Mouse (Mus musculus) urinary bladder, postnatal 14 days (tissue): ENCODE measurements around the gene Tmem190.

Experiments
- DNase-seq: peaks from one replicate; pipeline ENCODE4 v3.0.0; 2021; ENCODE audit warnings: low spot score

Gene Tmem190

DNA sequence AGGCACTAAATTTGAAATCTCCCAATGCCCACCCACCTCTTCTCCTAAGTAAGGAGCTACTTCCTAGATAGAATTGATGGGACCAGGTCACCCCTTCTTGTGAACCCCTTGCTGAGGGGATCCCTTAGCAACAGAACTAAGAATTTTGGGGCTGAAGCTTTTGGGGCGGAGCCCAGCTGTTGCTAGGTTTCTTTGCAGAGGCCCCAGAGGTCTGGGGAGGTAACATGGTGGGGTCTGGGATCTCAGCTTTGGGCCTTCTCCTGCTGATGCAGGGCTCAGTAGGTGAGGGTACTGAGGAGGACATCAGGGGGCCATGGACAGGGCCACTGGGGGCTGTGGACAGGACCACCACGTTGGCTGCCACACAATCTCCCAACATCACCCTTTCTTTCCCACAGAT is at the start of gene Tmem190, which contains the start of gene Il11:
Gene Tmem190, plus strand, starts transcription at position 179 of the 400 bp plus-strand sequence.
Gene Il11, minus strand, starts transcription at position 101 of the 400 bp plus-strand sequence.
- no peak for DNase-seq

DNA sequence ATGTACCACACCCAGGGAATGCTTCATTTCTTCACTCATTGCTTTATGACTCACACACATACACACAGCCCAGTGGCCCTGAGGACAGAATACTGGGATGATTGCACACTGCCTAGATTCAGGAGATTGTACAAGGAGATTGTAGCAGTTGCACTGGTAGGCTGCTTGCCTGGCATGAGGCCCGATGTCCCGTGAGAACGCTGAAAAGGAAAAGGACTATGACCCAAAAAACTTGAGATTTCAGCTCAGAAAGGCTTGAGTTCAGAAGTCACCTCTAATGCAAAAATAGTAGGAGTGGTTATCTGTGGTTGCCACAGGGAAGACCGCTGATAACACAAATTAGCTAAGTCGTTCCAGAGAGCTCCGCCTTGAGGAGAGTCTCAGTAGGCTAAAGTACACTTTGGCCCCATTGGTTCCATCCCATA is 49.8 kb upstream of the Tmem190 start:
- no peak for DNase-seq

DNA sequence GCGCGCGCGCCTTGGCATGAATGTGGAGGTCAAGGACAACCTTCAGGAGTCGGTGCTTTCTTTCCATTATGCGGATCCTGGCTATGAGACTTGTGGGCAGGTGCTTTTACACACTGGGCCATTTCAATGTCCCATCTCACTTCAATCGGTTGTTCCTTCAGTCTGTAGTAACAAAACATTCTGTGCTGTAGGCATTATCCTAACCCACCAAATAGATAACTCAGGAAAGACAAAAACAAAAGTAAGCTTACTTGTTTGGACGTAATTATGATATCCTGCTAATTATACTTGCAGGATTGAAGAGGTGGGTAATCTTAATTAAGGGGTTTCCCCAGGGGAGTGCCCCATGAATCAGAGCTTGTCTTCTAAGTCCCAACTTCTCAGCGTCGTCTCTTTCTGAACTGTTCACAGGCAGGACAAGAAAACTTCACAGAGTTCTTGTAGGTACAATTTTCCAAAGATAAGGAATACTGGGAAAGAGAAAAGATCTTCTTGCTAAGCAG is 43.6 kb upstream of the Tmem190 start:
- no peak for DNase-seq

DNA sequence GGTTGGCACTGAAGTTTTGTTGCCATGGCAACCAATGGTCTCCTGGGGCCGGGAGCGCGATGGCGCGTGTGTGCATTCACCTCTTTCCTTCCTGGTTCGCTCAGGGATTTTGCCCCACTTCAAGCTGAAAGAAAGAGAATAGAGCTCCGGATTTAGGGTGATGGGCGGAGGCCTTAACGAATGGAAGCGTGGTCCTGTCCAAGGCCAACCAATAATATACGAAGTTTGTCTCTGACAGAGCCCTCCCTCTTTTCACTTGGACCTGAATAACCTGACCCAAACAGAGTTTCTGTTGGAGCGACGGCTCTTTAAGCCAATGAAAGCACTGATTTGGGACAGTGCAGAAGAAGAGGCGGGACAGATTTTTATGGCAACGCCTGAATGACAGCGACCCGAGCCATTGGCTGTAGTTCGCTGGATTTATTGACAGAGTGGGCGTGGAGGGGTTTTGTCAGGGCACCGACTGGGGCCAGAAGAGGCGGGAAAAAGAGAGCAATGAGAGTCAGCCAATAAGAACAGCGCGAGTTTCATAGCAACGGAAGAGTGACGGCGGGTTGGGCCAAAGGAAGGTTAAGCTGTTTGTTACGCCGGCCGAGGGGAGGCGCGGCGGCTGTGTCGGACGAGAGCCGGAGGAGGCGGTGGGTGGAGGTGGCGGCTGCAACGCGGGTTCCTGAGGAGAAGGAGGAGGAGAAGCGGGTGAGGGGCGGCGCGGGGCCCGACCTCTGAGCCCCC is 43.0 kb upstream of the Tmem190 start, which contains the start of gene Kmt5c:
Gene Kmt5c, plus strand, starts transcription at position 572 of the 732 bp plus-strand sequence.
- DNase-seq, result peak; percentile 98

DNA sequence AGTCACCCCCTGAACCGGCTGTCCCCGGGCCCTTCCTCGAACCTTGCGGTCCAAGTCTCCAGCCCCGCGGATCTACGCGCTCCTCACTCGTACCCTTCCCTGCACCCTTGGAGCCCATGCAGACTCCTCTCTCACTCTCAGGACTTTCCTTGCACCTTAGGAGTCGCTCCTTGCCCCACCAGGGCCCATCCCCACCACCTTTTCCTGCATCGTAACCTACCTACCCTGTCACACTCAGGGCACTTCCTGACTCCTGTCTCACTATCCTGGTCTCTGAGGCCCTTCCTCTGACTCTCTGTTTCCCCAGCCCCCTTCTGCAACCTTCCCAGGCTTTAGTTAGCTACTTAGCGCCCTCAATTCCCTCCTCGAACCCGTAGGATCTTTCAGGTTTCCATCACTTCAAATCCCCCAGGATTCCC is 42.4 kb upstream of the Tmem190 start:
- DNase-seq, result no peak

DNA sequence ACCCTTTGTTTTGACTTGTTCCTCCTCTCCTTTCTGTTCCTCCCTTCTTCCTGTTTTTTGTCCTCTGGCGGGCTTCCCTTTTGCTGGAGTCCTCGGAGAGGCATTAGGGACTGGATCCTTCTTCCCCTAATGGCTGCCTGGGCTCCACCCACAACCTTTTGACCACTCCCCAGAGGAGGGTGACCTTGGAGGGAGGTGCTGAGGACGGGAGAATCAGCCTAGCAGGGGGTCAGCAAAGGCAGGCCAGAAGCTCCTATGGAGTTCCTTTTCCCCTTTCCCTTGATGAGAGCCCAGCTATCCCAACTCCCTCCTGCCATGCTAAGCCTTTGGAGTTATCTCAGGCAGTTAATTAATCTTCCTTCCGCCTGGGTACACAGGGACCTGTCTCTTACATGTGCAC is 41.6 kb upstream of the Tmem190 start:
- DNase-seq, result peak; percentile 61

DNA sequence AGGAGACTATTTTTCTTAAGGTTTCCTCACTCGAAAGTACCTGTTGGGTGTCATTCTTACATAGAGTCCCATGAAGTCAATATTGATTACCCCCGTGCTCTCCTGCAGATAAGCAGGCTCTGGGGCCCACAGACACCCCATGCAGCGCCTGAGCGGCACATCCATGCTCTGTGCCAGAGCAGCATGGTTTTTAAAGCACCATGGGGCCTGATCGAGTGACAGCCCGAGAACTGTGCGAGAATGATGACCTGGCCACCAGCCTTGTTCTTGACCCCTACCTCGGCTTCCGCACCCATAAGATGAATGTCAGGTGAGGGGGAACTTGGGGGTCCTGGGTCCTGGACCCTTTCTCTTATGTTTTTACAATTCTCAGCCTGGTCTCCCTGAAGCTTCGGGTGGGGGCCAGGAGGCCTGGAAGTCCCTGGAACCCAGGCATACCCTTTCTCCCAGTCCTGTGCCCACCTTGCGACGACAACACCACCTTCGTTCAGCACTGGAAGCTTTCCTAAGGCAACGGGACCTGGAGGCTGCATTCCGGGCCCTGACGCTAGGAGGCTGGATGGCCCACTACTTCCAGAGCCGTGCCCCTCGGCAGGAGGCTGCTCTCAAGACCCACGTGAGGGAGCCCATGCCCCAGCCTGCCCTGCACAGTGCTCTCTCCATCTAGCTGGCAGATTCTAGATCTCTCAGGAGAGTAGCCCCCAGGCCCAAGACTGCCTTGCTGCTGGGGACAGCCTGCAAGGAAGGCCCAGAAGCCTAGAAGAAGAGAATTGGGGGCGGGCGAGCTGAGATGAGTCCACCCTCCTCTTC is 40.9 kb upstream of the Tmem190 start:
- no peak for DNase-seq

DNA sequence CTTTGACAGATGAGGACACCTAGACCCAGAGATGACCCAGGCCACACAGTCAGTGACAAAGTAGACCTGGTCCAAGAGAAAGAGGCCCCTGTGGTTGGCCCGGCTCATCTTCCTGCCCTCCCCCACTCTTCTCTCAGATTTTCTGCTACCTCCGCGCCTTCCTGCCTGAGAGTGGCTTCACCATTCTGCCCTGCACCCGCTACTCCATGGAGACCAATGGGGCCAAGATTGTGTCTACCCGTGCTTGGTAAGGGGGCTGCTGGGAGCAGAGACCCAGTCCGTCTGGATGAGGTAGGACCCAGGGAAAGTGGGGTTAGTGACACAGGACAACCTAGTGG is 40.3 kb upstream of the Tmem190 start:
- DNase-seq, result no peak

DNA sequence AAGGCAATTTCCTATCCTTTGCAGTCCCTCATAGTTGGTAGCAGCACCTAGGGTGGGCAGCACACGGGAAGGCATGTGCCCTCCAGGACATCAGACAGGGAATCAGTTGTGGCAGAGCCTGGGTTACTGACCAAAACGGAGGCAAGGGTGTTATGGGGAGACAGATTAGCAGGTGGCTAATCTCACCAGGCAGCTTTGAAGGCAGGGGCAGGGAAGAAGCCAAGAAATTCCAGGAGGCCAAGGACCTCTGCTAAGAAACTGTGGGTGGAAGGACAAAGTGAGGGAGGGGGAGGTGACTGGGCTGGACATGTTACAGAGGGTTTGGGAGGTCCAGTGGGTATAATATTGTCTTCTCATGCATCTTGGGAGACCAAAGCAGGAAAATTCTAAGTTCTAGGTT is 39.4 kb upstream of the Tmem190 start:
- no peak for DNase-seq

DNA sequence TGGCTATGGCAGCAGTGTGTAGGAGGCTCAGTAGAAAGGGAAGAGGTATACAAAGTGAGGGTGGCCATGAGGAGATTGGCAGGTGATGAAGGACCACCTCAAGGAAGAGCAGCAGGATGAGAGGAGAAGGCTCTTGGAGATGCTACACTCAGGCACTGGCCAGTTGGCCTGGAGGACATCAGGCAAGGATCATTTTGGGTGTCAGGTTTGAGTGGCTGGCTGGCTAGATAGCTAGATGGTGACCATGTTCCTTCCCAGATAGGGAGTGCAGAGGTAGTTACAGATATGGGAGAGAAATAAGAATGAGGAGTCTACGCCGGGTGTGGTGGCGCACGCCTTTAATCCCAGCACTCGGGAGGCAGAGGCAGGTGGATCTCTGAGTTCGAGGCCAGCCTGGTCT is 37.9 kb upstream of the Tmem190 start:
- DNase-seq, result no peak

DNA sequence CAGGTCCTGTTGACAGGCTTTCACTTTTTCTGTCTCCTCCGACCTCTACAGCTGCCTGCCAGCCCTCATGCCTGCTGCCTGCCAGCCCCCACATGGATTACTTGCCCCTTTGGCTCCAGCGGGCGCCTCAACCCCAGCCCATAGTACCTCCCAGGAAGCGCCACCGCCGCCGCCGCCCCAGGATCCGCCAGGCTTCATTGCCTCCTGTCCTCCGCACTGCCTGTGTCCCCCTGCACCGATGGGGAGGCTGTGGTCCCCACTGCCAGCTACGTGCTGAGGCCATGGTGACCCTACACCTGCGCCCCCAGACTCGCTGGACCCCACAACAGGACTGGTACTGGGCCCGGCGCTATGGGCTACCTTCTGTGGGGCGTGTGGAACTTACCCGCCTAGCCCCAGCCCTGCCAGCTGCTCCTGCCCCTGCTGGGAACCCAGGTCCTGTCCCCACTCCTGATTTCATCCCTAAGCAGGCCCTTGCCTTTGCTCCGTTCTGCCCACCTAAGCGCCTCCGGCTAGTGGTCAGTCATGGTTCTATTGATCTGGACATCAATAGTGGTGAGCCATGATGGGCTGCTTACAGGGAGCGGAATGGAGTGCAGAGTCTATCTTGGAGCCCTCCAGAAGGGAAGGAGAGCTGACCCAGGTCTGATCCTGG is 36.3 kb upstream of the Tmem190 start:
- no peak for DNase-seq

DNA sequence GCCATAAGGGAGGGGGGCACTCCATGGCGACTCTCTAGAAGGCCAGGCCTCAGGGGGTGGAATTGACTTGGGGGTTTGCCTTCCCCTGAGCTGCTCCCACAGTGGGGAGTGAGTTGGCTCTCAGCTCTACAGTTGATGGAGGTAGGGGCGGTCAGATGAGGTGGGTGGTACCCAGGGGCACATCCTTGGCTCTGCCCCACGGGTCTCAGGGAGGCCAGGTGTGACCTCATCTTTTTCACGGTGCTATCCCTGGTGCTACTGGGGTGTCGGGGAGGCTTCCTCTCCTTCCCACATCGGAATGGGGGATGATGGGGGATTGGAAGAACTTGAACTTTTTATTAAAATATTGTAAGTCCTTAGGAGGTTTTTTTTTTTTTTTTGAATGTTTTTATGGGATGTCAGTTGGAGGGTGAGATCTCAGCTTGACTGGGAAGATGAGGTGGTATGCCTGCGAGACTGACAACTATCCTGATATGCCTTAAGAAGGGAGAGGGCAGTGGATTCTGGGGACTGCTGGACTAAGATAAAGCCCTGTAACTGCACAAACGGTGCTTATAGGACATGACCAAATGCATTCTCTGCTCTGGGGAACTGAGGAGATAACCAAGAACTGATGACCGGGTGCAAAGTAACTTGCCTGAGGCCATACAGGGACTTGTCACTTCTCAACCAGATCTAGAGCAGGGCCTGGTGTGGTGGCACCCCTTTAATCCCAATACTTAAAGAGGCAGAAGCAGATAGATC is 35.4 kb upstream of the Tmem190 start:
- no peak for DNase-seq

DNA sequence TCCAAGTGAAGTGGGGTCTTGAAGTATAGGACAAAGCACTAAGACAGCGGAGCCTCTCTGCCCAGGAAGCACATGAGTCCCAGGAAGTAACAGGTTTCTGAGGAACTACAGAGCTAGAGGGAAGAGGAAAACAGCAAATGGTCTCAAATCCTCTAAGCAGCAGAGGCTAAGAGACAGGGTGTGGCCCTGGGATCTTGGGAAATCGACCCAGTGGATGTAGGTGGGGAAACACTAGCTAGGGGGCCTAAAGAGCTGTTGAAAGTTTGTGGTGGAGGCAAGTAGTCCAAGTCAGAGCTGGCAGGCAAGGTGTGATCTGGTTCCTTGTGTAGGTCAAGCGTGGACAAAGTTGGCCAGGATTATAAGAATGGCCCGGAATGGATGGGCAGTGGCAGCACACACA is 34.4 kb upstream of the Tmem190 start:
- no peak for DNase-seq

DNA sequence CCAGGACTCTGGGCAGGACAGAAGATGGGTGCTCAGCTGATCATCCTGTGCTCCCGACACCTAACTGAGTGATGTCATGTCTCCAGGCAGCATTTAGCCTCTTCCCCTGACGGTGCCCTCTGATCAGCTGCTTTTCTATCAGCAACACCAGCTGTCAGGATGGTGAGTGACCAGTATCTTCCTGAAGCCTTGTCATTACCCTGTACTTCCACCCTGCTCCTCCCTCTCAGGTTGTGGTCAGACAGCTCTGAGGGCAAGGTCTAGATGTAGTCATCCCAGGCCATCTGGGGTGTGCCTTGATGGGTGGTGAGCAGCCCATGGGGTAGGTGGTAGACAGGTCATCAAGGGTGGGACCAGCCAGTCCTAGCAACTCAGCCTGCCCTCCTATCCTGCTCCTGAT is 33.6 kb upstream of the Tmem190 start:
- no peak for DNase-seq

DNA sequence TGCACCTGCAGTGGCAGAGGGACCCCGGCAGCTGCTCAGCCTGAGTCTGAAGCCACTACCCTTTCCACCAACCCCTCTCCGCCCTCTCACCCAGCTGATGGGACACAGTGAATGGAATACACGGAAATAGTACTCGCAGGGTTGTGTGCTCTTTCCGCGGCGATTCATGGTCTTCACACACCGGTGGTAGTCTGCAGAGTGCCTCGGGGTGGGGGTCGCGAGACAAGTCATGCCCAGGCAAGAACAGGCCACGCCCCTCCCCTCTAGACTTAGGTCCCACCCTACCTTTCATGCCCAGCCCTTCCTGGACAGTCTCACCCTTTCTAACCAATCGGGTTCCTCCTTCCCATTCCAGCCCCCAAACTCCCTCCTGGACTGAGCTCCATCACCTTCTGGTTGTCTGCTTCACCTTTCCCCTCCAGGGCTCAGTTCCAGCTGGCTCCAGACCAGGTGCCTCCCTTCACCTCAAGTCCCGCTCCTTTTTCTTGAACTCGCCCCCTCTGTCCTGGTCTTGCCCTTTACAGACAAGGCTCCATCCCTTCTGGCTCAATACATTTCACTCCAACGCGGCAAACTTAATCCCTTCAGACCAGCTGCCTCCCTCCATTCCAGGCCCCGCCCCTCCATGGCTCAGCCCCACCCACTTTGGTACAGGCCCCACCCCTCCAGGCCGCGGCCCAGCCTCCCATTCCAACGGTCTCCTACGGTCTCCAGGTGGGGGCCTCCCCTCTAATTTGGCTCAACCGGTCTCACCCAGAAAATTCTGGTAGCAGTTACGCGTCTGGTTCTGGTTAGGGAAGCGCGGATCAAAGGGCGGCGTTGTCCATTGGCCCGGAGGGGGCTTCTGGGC is 30.5 kb upstream of the Tmem190 start:
- peak; percentile 59 for DNase-seq

DNA sequence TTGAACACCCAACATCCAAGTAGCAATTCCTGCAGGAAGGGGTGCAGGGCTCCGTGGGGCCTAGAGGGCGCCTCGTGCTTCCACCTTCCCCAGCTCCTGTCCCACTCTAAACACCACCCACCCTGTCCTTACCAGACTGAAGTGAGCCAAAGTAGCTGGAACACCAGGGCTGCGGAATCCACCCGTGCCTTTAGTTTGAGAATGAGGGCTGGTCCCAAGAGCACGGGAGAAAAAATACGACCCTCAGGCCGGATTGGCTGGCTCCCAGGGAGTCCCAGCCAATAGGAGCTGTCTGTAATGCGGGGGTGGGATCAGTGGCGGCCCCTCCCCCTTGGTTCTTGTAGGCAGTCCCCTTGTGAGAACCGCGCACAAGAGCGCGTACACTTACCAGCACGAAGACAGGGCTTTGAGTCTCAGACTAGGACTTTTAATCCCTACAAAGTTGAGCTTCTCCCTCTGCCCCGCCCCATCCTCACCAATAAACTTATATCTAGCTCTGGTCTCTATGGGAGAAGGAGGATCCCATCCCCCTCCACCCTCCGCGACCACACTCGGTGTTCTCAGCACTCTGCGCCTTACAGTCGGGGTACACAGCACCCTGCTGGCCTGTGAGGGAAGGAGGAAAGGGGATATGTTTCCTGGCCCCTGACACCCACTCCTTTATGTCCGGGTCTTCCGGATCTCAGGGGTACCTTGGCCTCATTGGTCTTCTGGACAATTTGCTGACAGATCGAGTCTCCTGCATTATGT is 29.7 kb upstream of the Tmem190 start, which contains the start of gene Cox6b2:
Gene Cox6b2, minus strand, starts transcription at position 274 of the 750 bp plus-strand sequence.
- peak; percentile 85 for DNase-seq

DNA sequence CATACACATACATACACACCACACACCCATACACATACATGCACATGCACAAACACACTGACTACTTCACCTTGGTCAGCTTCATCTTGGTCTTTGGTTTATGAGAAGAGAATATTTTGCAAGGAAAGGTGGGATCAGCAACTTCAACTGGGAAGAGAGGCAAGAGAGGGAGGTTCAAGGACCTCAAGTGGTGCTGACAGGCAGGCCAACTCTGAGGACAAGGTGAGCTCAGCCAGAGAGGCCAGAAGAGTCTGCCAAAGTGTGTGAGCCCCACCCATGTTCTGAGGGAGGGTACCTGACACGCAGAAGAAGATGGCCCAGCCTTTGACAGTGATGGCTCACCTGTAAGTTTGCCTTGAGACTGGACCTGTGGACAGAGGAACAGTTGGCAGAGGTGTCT is 23.1 kb upstream of the Tmem190 start:
- no peak for DNase-seq

DNA sequence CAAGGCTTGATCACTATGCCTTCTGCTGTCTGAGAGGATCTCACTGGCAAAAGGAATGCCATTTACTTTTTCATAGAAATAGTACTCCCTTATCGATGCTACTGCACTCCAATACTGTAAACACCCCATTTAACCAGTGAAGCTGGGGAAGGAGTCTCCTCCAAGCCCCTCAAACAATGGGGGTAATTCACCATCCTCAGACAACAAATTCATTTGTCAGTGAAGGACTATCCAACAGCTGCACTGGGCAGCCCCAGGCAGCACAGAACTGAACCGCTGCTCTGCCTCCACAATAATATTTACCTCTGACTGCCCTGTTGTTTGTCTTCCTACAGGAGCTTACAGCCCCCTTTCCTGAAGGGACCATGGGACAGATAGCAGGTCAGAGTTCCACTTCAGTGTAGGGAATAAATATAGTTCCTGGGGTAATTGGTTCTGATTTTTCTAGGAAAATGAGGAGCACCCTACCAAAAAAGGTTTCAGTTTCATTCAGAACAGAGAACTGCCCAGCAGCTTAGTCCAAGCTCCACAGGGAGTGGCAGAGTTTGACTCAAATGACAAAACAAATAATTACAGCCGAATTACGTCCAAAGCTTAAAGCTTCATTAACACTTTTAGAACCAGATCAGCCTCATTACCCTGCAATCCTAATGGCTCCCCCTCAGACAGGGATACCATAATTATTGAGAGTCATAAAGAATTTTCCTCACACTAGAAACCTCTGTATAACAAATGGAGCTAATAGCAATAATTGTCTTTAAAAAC is 17.6 kb upstream of the Tmem190 start:
- DNase-seq, result no peak

DNA sequence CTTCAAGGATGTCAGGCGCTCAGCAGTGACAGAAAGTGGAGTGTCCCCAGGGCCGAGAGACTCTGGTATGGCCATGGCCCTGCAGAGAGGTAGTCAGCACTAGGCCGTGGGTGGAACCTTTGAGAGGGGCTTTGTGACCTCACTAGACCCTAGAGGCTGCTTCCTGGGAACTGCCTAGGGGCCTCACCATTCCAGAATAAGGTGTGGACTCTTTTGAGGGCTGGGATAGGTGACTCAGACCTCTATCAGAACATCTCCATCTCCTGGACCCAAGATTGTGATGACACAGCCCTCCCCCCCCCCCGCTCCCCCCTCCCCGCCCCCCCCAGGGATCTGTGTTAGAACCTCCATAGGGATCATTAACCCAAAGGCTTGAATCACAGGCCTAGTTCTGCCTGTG is 11.5 kb upstream of the Tmem190 start, which contains the start of gene Fam71e2:
Gene Fam71e2, minus strand, starts transcription at position 101 of the 400 bp plus-strand sequence.
- no peak for DNase-seq
